Mouse (Mus musculus) hindbrain, embryonic 14.5 days (tissue): ENCODE measurements at regions not wholly inside any gene's neighbourhood (a gene's known extent, or its start where the extent isn't known, plus 50 kb on each side); places are given as distances from the start of the nearest gene placed in this dataset.

ENCODE experiments used
- ATAC-seq: fragments of 200-750 bp; cut with Nextera tagmentation; 2 replicates; pipeline ENCODE4 v1.8.0; 2017; ENCODE audit warnings: moderate number of reproducible peaks, mild to moderate bottlenecking, moderate TSS enrichment, moderate library complexity; ENCODE audit not compliant: low FRiP score
- DNase-seq: peaks from one replicate; pipeline ENCODE4 v3.0.0-alpha.2; 2015; ENCODE audit warnings: low spot score
- H3K27ac ChIP-seq: fragments of 300-500 bp; sonication (generic); 2 replicates; pipeline ENCODE4 v1.5.1; 2014; ENCODE audit warnings: mild to moderate bottlenecking, moderate library complexity
- H3K27me3 ChIP-seq: fragments of 300-500 bp; sonication (generic); 2 replicates; pipeline ENCODE4 v1.6.1; 2014; ENCODE audit warnings: mild to moderate bottlenecking, low read length, mixed read lengths; ENCODE audit not compliant: control insufficient read depth, insufficient read depth
- H3K36me3 ChIP-seq: fragments of 300-500 bp; sonication (generic); replicated peaks from 2 replicates; pipeline ENCODE4 v1.6.1; 2014; ENCODE audit not compliant: control insufficient read depth, insufficient read depth
- H3K4me1 ChIP-seq: fragments of 300-500 bp; sonication (generic); replicated peaks from 2 replicates; pipeline ENCODE4 v1.6.1; 2014; ENCODE audit warnings: antibody characterized with exemption, low read length, mixed read lengths; ENCODE audit not compliant: control insufficient read depth, insufficient read depth
- H3K4me2 ChIP-seq: fragments of 300-500 bp; sonication (generic); replicated peaks from 2 replicates; pipeline ENCODE4 v1.6.1; 2014; ENCODE audit warnings: mild to moderate bottlenecking, moderate library complexity
- H3K4me3 ChIP-seq: fragments of 300-500 bp; sonication (generic); replicated peaks from 2 replicates; pipeline ENCODE4 v1.5.1; 2014; ENCODE audit warnings: mild to moderate bottlenecking, low read length
- H3K9ac ChIP-seq: fragments of 300-500 bp; sonication (generic); 2 replicates; pipeline ENCODE4 v1.6.1; 2014
- H3K9me3 ChIP-seq: fragments of 300-500 bp; sonication (generic); 2 replicates; pipeline ENCODE4 v1.6.1; 2016; ENCODE audit warnings: low read length; ENCODE audit not compliant: control insufficient read depth
- WGBS: fragments of 180-500 bp; shearing (Covaris S2); extraction: QIAGEN DNeasy Blood & Tissue Kit; methylation state at CpG from one replicate; pipeline ENCODE4 v1.1.7; 2014; 5-methylcytosine and 5-hydroxymethylcytosine counted together

- H3K4me1 ChIP-seq, result 0 out of 2 replicates have a peak, but pooled peaks cover 4% of the 10 kb centered on the region
- no peaks in the 10 kb centered on the region for H3K9me3 ChIP-seq
- DNase-seq (no peak), ATAC-seq (no peak)
- H3K4me2 ChIP-seq, result no peak overlapping the region
- no peak overlapping the region for H3K9ac ChIP-seq
- no peaks in the 10 kb centered on the region for H3K36me3 ChIP-seq
- H3K27me3 ChIP-seq, result peaks cover 35% of the 10 kb centered on the region; the same call in 1 of the 2 replicates
- 58% methylated on average over 10 of the region's 10 CpGs for WGBS
- H3K4me3 ChIP-seq, result no peak overlapping the region
- H3K27ac ChIP-seq, result no peak overlapping the region
Observed at GRCm38 (mm10) chr4:124393595-124393994, 217.0 kb downstream of the 3100002H09Rik start.

- peaks cover 19% of the 10 kb centered on the region; the same call in 1 of the 2 replicates for H3K27me3 ChIP-seq
- WGBS, result 81% methylated on average over 10 of the region's 10 CpGs
- H3K36me3 ChIP-seq, result no peaks in the 10 kb centered on the region
- no peak overlapping the region for H3K9ac ChIP-seq
- no peak overlapping the region for H3K27ac ChIP-seq
- no peaks in the 10 kb centered on the region for H3K9me3 ChIP-seq
- no peak overlapping the region for H3K4me2 ChIP-seq
- no peak overlapping the region for H3K4me3 ChIP-seq
- H3K4me1 ChIP-seq, result no peaks in the 10 kb centered on the region
- no peak for ATAC-seq
- no peak for DNase-seq
Observed at GRCm38 (mm10) chr4:124389067-124389466, 221.5 kb downstream of the 3100002H09Rik start.

- Histone ChIP-seq H3K27me3 (peaks cover 9% of the 10 kb centered on the region; the same call in 1 of the 2 replicates), H3K4me3 (no peak overlapping the region), H3K27ac (no peak overlapping the region), H3K36me3 (no peaks in the 10 kb centered on the region), H3K9ac (no peak overlapping the region), H3K4me2 (no peak overlapping the region), H3K9me3 (no peaks in the 10 kb centered on the region), H3K4me1 (no peaks in the 10 kb centered on the region)
- WGBS, result 30% methylated on average over 11 of the region's 11 CpGs
- ATAC-seq, result no peak
- DNase-seq, result no peak
Observed at GRCm38 (mm10) chr4:124385106-124386055, 225.2 kb downstream of the 3100002H09Rik start.

- no peaks in the 10 kb centered on the region for H3K9me3 ChIP-seq
- H3K27ac ChIP-seq, result no peak overlapping the region
- H3K4me1 ChIP-seq, result peaks cover 7% of the 10 kb centered on the region
- H3K27me3 ChIP-seq, result peaks cover 10% of the 10 kb centered on the region; the same call in 1 of the 2 replicates
- WGBS, result 64% methylated on average over 5 of the region's 5 CpGs
- DNase-seq (no peak), ATAC-seq (no peak)
- H3K9ac ChIP-seq, result no peak overlapping the region
- no peaks in the 10 kb centered on the region for H3K36me3 ChIP-seq
- no peak overlapping the region for H3K4me3 ChIP-seq
- no peak overlapping the region for H3K4me2 ChIP-seq
Observed at GRCm38 (mm10) chr4:124376504-124376903, 234.1 kb downstream of the 3100002H09Rik start.

GRCm38 (mm10) chr4:124375581-124375980 lies 235.0 kb downstream of the 3100002H09Rik start:
- no peaks in the 10 kb centered on the region for H3K36me3 ChIP-seq
- H3K27ac ChIP-seq, result no peak overlapping the region
- no peak overlapping the region for H3K9ac ChIP-seq
- no peaks in the 10 kb centered on the region for H3K9me3 ChIP-seq
- ATAC-seq (no peak), DNase-seq (no peak)
- H3K4me3 ChIP-seq, result no peak overlapping the region
- peaks cover 7% of the 10 kb centered on the region for H3K4me1 ChIP-seq
- H3K27me3 ChIP-seq, result peaks cover 10% of the 10 kb centered on the region; the same call in 1 of the 2 replicates
- WGBS, result 57% methylated on average over 6 of the region's 6 CpGs
- no peak overlapping the region for H3K4me2 ChIP-seq

- whole genome bisulfite sequencing, result 90% methylated on average over 3 of the region's 3 CpGs
- H3K4me1 ChIP-seq, result no peaks in the 10 kb centered on the region
- H3K9me3 ChIP-seq, result no peaks in the 10 kb centered on the region
- H3K27me3 ChIP-seq, result peaks cover 4% of the 10 kb centered on the region; the same call in 1 of the 2 replicates
- no peak overlapping the region for H3K27ac ChIP-seq
- ATAC-seq (no peak), DNase-seq (no peak)
- no peak overlapping the region for H3K4me3 ChIP-seq
- no peak overlapping the region for H3K4me2 ChIP-seq
- H3K9ac ChIP-seq, result no peak overlapping the region
- H3K36me3 ChIP-seq, result no peaks in the 10 kb centered on the region
Observed at GRCm38 (mm10) chr4:124368831-124369230, 241.8 kb downstream of the 3100002H09Rik start.

- Histone ChIP-seq H3K4me2 (no peak overlapping the region), H3K9ac (no peak overlapping the region), H3K27me3 (no peaks in the 10 kb centered on the region), H3K36me3 (no peaks in the 10 kb centered on the region), H3K4me3 (no peak overlapping the region), H3K27ac (no peak overlapping the region), H3K4me1 (no peaks in the 10 kb centered on the region), H3K9me3 (0 out of 2 replicates have a peak, but pooled peaks cover 3% of the 10 kb centered on the region)
- ATAC-seq (no peak), DNase-seq (no peak)
- 62% methylated on average over 10 of the region's 10 CpGs for WGBS
Observed at GRCm38 (mm10) chr4:124368085-124368484, 242.5 kb downstream of the 3100002H09Rik start.

- 32% methylated on average over 6 of the region's 6 CpGs for WGBS
- no peak overlapping the region for H3K9ac ChIP-seq
- DNase-seq (no peak), ATAC-seq (no peak)
- no peak overlapping the region for H3K4me3 ChIP-seq
- H3K4me2 ChIP-seq, result no peak overlapping the region
- H3K27me3 ChIP-seq, result peaks cover 8% of the 10 kb centered on the region
- no peak overlapping the region for H3K27ac ChIP-seq
- H3K9me3 ChIP-seq, result 0 out of 2 replicates have a peak, but pooled peaks cover 4% of the 10 kb centered on the region
- no peaks in the 10 kb centered on the region for H3K4me1 ChIP-seq
- no peaks in the 10 kb centered on the region for H3K36me3 ChIP-seq
Observed at GRCm38 (mm10) chr4:124360578-124360908, 250.1 kb downstream of the 3100002H09Rik start.

- Histone ChIP-seq H3K4me1 (no peaks in the 10 kb centered on the region), H3K27ac (no peak overlapping the region), H3K27me3 (peaks cover 8% of the 10 kb centered on the region), H3K36me3 (no peaks in the 10 kb centered on the region), H3K9ac (no peak overlapping the region), H3K4me3 (no peak overlapping the region), H3K9me3 (0 out of 2 replicates have a peak, but pooled peaks cover 4% of the 10 kb centered on the region), H3K4me2 (no peak overlapping the region)
- 30% methylated on average over 13 of the region's 13 CpGs for WGBS
- DNase-seq (no peak), ATAC-seq (no peak)
Observed at GRCm38 (mm10) chr4:124359707-124360577, 250.7 kb downstream of the 3100002H09Rik start.
